Mouse (Mus musculus) CH12.LX (cell line): ENCODE data around the gene Zbtb8a. TPM values are rescaled to one million over a fixed set of nuclear protein-coding genes. Genes with fewer than 3 reads are reported as not detected.

ENCODE experiments used
- DNase-seq: peaks from one replicate; pipeline ENCODE4 v3.0.0-alpha.2; 2013; ENCODE audit errors: extremely low read depth
- H3K27ac ChIP-seq: 2 replicates; pipeline ENCODE4 v1.5.1; 2012; ENCODE audit warnings: low read depth, mild to moderate bottlenecking, control low read depth, moderate library complexity; ENCODE audit not compliant: insufficient read depth
- H3K27me3 ChIP-seq: replicated peaks from 2 replicates; pipeline ENCODE3; 2012; ENCODE audit warnings: inconsistent platforms
- H3K36me3 ChIP-seq, 2 experiments: replicated peaks in 1 of 2; 2 replicates each; pipeline versions ENCODE3 to v1.6.1; 2012; ENCODE audit warnings: inconsistent platforms in 1 of 2, low read length in 1 of 2, mild to moderate bottlenecking in 1 of 2, mixed read lengths in 1 of 2, moderate library complexity in 1 of 2; ENCODE audit not compliant: control insufficient read depth in 1 of 2, insufficient read depth in 1 of 2
- H3K4me1 ChIP-seq, 2 experiments: 2 replicates each; pipeline ENCODE4 v1.6.1; 2012; ENCODE audit warnings: inconsistent platforms in 1 of 2, moderate library complexity in 1 of 2; ENCODE audit not compliant: insufficient read depth in 2 of 2, control insufficient read depth in 1 of 2
- H3K4me2 ChIP-seq: 2 replicates; pipeline ENCODE4 v1.6.1; 2012; ENCODE audit warnings: low read depth, mild to moderate bottlenecking, control low read depth; ENCODE audit not compliant: poor library complexity, insufficient read depth, severe bottlenecking
- H3K4me3 ChIP-seq, 3 experiments: fragments of 150-350 bp in 1 of 3; sonication (generic) in 1 of 3; replicated peaks in 1 of 3; 2 replicates each; pipeline versions ENCODE3 to v1.5.1; 2011 to 2012; ENCODE audit warnings: low read depth in 2 of 3, low read length in 2 of 3, mild to moderate bottlenecking in 2 of 3, moderate library complexity in 2 of 3, control low read depth in 1 of 3, improper control_type of control experiment in 1 of 3, inconsistent platforms in 1 of 3, mixed read lengths in 1 of 3; ENCODE audit not compliant: poor library complexity in 1 of 3
- H3K79me2 ChIP-seq: replicated peaks from 2 replicates; pipeline ENCODE4 v1.6.1; 2012; ENCODE audit warnings: mild to moderate bottlenecking, moderate library complexity; ENCODE audit not compliant: control insufficient read depth, poor library complexity, insufficient read depth, severe bottlenecking; ENCODE audit errors: extremely low read depth
- H3K9ac ChIP-seq: 2 replicates; pipeline ENCODE4 v1.6.1; 2012; ENCODE audit warnings: low read depth, mild to moderate bottlenecking, control low read depth, moderate library complexity; ENCODE audit not compliant: insufficient read depth
- H3K9me3 ChIP-seq: replicated peaks from 2 replicates; pipeline ENCODE3; 2012; ENCODE audit warnings: low read length, inconsistent platforms, mixed read lengths
- CHD1 ChIP-seq: IDR thresholded peaks from 2 replicates; pipeline ENCODE4 v1.6.1; 2012; ENCODE audit warnings: low read depth, low read length, improper control_type of control experiment, inconsistent platforms
- CHD2 ChIP-seq: IDR thresholded peaks from 2 replicates; pipeline ENCODE4 v1.6.1; 2011; ENCODE audit warnings: low read length, improper control_type of control experiment
- E2F4 ChIP-seq: IDR thresholded peaks from 2 replicates; pipeline ENCODE4 v1.6.1; 2011; ENCODE audit warnings: low read depth, low read length, improper control_type of control experiment; ENCODE audit not compliant: insufficient replicate concordance
- ELF1 ChIP-seq: IDR thresholded peaks from 2 replicates; pipeline ENCODE4 v1.6.1; 2014; ENCODE audit warnings: low read depth, mild to moderate bottlenecking, inconsistent platforms, low read length, improper control_type of control experiment
- EP300 ChIP-seq: IDR thresholded peaks from 2 replicates; pipeline ENCODE4 v1.6.1; 2011; ENCODE audit warnings: low read length, improper control_type of control experiment
- GABPA ChIP-seq: IDR thresholded peaks from 2 replicates; pipeline ENCODE4 v1.6.1; 2012; ENCODE audit warnings: low read depth, low read length, improper control_type of control experiment, inconsistent platforms; ENCODE audit not compliant: insufficient replicate concordance
- JUND ChIP-seq: conservative IDR thresholded peaks from 2 replicates; pipeline ENCODE4 v1.6.1; 2011; ENCODE audit warnings: low read depth, low read length, improper control_type of control experiment
- MAFK ChIP-seq: IDR thresholded peaks from 2 replicates; pipeline ENCODE4 v1.6.1; 2011; ENCODE audit warnings: low read length, improper control_type of control experiment; ENCODE audit not compliant: insufficient replicate concordance
- MAX ChIP-seq: IDR thresholded peaks from 2 replicates; pipeline ENCODE4 v1.6.1; 2011; ENCODE audit warnings: low read length, improper control_type of control experiment
- MYC ChIP-seq: IDR thresholded peaks from 2 replicates; pipeline ENCODE4 v1.6.1; 2011; ENCODE audit warnings: low read depth, mild to moderate bottlenecking, improper control_type of control experiment, low read length
- NELFE ChIP-seq: IDR thresholded peaks from 2 replicates; pipeline ENCODE4 v1.6.1; 2011; ENCODE audit warnings: low read depth, low read length, improper control_type of control experiment
- SMC3 ChIP-seq: IDR thresholded peaks from 2 replicates; pipeline ENCODE4 v1.6.1; 2011; ENCODE audit warnings: low read depth, low read length, improper control_type of control experiment
- TCF12 ChIP-seq: IDR thresholded peaks from 2 replicates; pipeline ENCODE4 v1.6.1; 2014; ENCODE audit warnings: low read depth, mild to moderate bottlenecking, inconsistent platforms, low read length, improper control_type of control experiment
- USF1 ChIP-seq: IDR thresholded peaks from 2 replicates; pipeline ENCODE4 v1.6.1; 2014; ENCODE audit warnings: low read depth, mild to moderate bottlenecking, inconsistent platforms, low read length, improper control_type of control experiment
- ZC3H11A ChIP-seq: IDR thresholded peaks from 2 replicates; pipeline ENCODE4 v1.6.1; 2012; ENCODE audit warnings: low read depth, mild to moderate bottlenecking, inconsistent platforms, low read length, improper control_type of control experiment
- ZKSCAN1 ChIP-seq: IDR thresholded peaks from 2 replicates; pipeline ENCODE4 v1.6.1; 2012; ENCODE audit warnings: low read depth, inconsistent platforms, low read length, improper control_type of control experiment, borderline replicate concordance
- ZNF384 ChIP-seq: IDR thresholded peaks from 2 replicates; pipeline ENCODE4 v1.6.1; 2012; ENCODE audit warnings: low read depth, low read length, improper control_type of control experiment, inconsistent platforms
- dilution Hi-C: fragments of 300-500 bp; cut with MboI; formaldehyde crosslinking; loops from 2 replicates; pipeline ENCODE4 v1.14.3; 2020; ENCODE audit warnings: low sequenced_read_pairs; ENCODE audit not compliant: extremely low pct_unique_long_range_greater_than_20kb, extremely low pct_ligation_motif_present
- in situ Hi-C: fragments of 300-500 bp; cut with MboI; formaldehyde crosslinking; loops from 3 replicates; pipeline ENCODE4 v1.14.3; 2019; ENCODE audit warnings: low sequenced_read_pairs, low pct_ligation_motif_present, low pct_unique_long_range_greater_than_20kb, mixed read lengths
- polyA plus RNA-seq: library from polyadenylated mRNA; unstranded; fragments of >175 nt; gene quantifications from 2 replicates; pipeline ENCODE4 v1.2.1, GENCODE M21; 2012; ENCODE audit warnings: low read depth; ENCODE audit not compliant: insufficient read length
- total RNA-seq, 2 experiments: library from RNA; depleted of rRNA; stranded (reverse); fragments of 300-350 nt in 1 of 2; fragments of >200 nt in 1 of 2; gene quantifications; 2 replicates each; pipeline ENCODE4 v1.2.3; 2012 to 2014

Zbtb8a gene
- total and polyA plus RNA-seq, 3 experiments, result 0.04 TPM; not detected in 2

DNA sequence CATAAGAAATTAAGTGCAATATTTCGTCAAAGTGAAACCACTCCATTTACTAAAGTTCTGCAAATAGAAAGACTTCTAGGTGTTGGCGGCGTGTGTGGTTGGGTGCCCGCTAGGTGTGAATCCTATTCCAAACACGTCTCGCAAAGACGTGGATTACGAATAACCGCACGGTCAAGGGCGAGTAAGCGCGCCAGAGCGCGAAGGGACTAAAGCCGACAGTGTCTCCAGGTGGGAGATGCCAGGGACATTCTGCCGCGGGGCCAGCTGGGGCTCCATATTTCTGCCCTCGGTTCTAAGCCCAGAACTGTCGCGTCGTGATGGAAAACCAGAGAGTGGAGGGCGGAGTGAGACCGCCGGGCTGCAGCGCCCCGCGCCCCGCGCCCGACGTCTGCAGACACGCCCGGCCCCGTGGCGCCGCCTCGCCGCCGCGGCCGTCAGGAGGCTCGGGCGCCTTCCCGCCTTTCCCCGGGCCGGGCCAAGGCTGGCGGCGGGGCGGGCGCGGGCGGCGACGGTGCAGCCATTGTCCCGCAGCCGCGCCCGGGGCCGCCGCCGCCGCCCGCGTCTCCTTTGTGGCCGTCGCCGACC is 863 bp downstream of the Zbtb8a start:
- Histone ChIP-seq H3K4me1 (peaks cover 0 to 6% of the 10 kb centered on the region in 2 experiments; a peak in 1 of 4 replicates), H3K36me3 (no peaks in the 10 kb centered on the region), H3K27ac (no peak overlapping the region), H3K4me2 (peak overlapping the region; percentile 96), H3K9ac (peak overlapping the region; percentile 27), H3K79me2 (no peaks in the 10 kb centered on the region), H3K9me3 (peaks cover 24% of the 10 kb centered on the region), H3K4me3 (peak overlapping the region; percentile 23 to 54 (median 38)), H3K27me3 (peaks cover 40% of the 10 kb centered on the region)
- dilution Hi-C loops (no loop called here), in situ Hi-C loops (no loop called here)
- DNase-seq, result no peak
- no peak for TF ChIP-seq SMC3
- no peak for TF ChIP-seq ZNF384
- no peak for TF ChIP-seq CHD1
- TF ChIP-seq GABPA, result no peak
- TF ChIP-seq TCF12, result no peak
- no peak for TF ChIP-seq MAX
- TF ChIP-seq EP300, result no peak
- TF ChIP-seq NELFE, result no peak
- no peak for TF ChIP-seq MAFK
- TF ChIP-seq JUND, result no peak
- no peak for TF ChIP-seq CHD2
- no peak for TF ChIP-seq ELF1
- TF ChIP-seq MYC, result no peak
- no peak for TF ChIP-seq USF1

DNA sequence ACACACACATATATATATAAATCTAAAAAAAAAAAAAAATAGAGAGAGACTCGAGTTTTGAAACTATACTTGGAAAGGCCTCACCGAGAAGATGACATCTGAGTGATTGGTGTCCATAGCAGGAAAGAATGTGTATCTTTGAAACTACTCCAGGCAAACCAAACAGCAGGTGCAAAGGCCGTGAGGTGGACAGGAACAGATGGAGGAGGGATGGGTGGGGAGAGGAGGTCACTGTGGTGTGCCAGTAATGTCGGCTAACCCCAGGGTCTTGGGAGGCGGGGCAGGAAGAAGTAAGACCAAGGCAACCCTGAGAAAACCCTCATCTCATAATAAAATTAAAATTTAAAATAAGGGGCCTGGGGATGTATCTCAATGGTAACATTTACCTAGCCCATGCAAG is 2.1 kb downstream of the Zbtb8a start:
- H3K79me2 ChIP-seq, result no peaks in the 10 kb centered on the region
- no peak for DNase-seq
- TF ChIP-seq ZKSCAN1 (no peak), ZC3H11A (no peak), USF1 (no peak), JUND (no peak), E2F4 (no peak)
- H3K27ac ChIP-seq, result no peak overlapping the region
- H3K4me2 ChIP-seq, result no peak overlapping the region
- no peak overlapping the region for H3K9ac ChIP-seq
- no peak overlapping the region for H3K4me3 ChIP-seq
- H3K27me3 ChIP-seq, result peaks cover 40% of the 10 kb centered on the region
- H3K36me3 ChIP-seq, result no peaks in the 10 kb centered on the region
- dilution Hi-C loops, result no loop called here
- in situ Hi-C loops, result no loop called here
- H3K9me3 ChIP-seq, result peaks cover 24% of the 10 kb centered on the region
- H3K4me1 ChIP-seq, result peaks cover 0 to 6% of the 10 kb centered on the region in 2 experiments; a peak in 1 of 4 replicates
